ENCODE assay signal across 27 mouse cellular contexts in the genomic region with DNA sequence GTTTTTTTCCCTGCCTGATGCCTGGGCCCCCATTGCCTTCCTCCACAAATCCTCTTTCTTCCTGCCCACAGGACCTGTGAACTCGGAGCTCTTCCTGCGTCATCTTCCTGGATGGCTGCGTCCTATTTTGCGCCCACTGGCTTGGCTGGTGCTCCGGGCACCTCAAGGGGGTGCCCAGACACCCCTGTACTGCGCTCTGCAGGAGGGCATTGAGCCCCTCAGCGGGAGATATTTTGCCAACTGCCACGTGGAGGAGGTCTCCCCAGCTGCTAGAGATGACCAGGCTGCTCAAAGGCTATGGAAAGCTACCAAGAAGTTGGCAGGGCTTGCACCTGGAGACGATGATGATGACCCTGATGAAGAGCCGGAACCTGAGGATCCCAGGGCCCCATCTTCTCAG. TPM values are rescaled to one million over a fixed set of nuclear protein-coding genes. Genes with fewer than 3 reads are reported as not detected.
DNase-seq lines count a peak whose midpoint lies in the region; ATAC-seq and TF ChIP-seq lines count a peak whose summit lies in the region.
"Had no signal": no experiment of that assay in that cellular context is flagged by ENCODE, and none has a peak within 500 bp of the region (broad histone marks: within the 10 kb centered on the region; RNA-seq: fewer than 3 reads in every experiment).

No protein-coding gene starts in this region.

- H3K4me1 ChIP-seq in heart, embryonic 12.5 days (replicated peaks) = peaks cover 37% of the 10 kb centered on the region
- peaks cover 16 to 17% of the 10 kb centered on the region in 2 experiments for H3K4me1 ChIP-seq in liver, embryonic 14.5 days (replicated peaks; ENCODE audit: control insufficient read depth in 2 of 2, insufficient read depth in 2 of 2, low read length in 1 of 2)
- peaks cover 33% of the 10 kb centered on the region for H3K4me1 ChIP-seq in liver, embryonic 11.5 days (replicated peaks; ENCODE audit: control insufficient read depth, insufficient read depth, low read length)
- peaks cover 38% of the 10 kb centered on the region for H3K4me1 ChIP-seq in embryonic facial prominence, embryonic 15.5 days

- no peak overlapping the region for H3K4me2 ChIP-seq in heart, embryonic 12.5 days
- H3K4me2 ChIP-seq in liver, embryonic 14.5 days (ENCODE audit: low read depth) = peak overlapping the region; percentile 78
- H3K4me2 ChIP-seq in liver, embryonic 11.5 days = no peak overlapping the region
- H3K4me2 ChIP-seq in embryonic facial prominence, embryonic 15.5 days (replicated peaks) = no peak overlapping the region
- no peak overlapping the region for H3K4me2 ChIP-seq in myocyte (ENCODE audit: low read depth)

- ATAC-seq in heart, embryonic 12.5 days (ENCODE audit: insufficient number of reproducible peaks, low FRiP score) = no peak
- ATAC-seq in liver, embryonic 14.5 days (ENCODE audit: insufficient read depth) = no peak
- ATAC-seq in liver, embryonic 11.5 days (replicated peaks; ENCODE audit: low FRiP score) = no peak
- ATAC-seq in embryonic facial prominence, embryonic 15.5 days (ENCODE audit: insufficient number of reproducible peaks, low FRiP score, low TSS enrichment, low read depth) = no peak
- ATAC-seq: hindbrain, embryonic 16.5 days; intestine, embryonic 15.5 days had no signal

- H3K9ac ChIP-seq in heart, embryonic 12.5 days = 0 out of 2 replicates have a peak overlapping the region, but pooled peaks have one; percentile 27
- H3K9ac ChIP-seq in liver, embryonic 14.5 days (replicated peaks) = no peak overlapping the region
- no peak overlapping the region for H3K9ac ChIP-seq in liver, embryonic 11.5 days (ENCODE audit: low read depth, low read length)
- 0 out of 2 replicates have a peak overlapping the region, but pooled peaks have one; percentile 81 for H3K9ac ChIP-seq in embryonic facial prominence, embryonic 15.5 days

- H3K9me3 ChIP-seq in heart, embryonic 12.5 days (replicated peaks) = no peaks in the 10 kb centered on the region
- no peaks in the 10 kb centered on the region for H3K9me3 ChIP-seq in liver, embryonic 14.5 days (ENCODE audit: control insufficient read depth, low read length)
- H3K9me3 ChIP-seq in liver, embryonic 11.5 days (ENCODE audit: control insufficient read depth, low read length) = no peaks in the 10 kb centered on the region
- H3K9me3 ChIP-seq in embryonic facial prominence, embryonic 15.5 days (replicated peaks) = no peaks in the 10 kb centered on the region
- H3K9me3 ChIP-seq: forebrain, embryonic 13.5 days; intestine, embryonic 15.5 days; limb, embryonic 15.5 days; lung, embryonic 15.5 days; megakaryocyte, embryonic 14.5 days; midbrain, embryonic 15.5 days had no signal

- WGBS in heart, embryonic 12.5 days = 72% methylated on average over 10 of the region's 10 CpGs
- 83% methylated on average over 10 of the region's 10 CpGs for WGBS in liver, embryonic 14.5 days (ENCODE audit: insufficient replicate concordance)
- WGBS in liver, embryonic 11.5 days = 86% methylated on average over 10 of the region's 10 CpGs
- WGBS in embryonic facial prominence, embryonic 15.5 days = 74% methylated on average over 10 of the region's 10 CpGs

- H3K4me3 ChIP-seq in heart, embryonic 12.5 days = no peak overlapping the region
- H3K4me3 ChIP-seq in liver, embryonic 14.5 days (ENCODE audit: insufficient read depth in 1 of 2, low read depth in 2 of 2, low read length in 2 of 2) = peak overlapping the region in 1 of 2 experiments; percentile 67; a peak in 1 of 4 replicates
- no peak overlapping the region for H3K4me3 ChIP-seq in liver, embryonic 11.5 days (ENCODE audit: low read depth, low read length)
- no peak overlapping the region for H3K4me3 ChIP-seq in embryonic facial prominence, embryonic 15.5 days (replicated peaks)
- H3K4me3 ChIP-seq in myocyte = peak overlapping the region; percentile 69

- no peaks in the 10 kb centered on the region for H3K27me3 ChIP-seq in heart, embryonic 12.5 days (replicated peaks)
- H3K27me3 ChIP-seq in liver, embryonic 14.5 days (ENCODE audit: control insufficient read depth, insufficient read depth, low read length) = no peaks in the 10 kb centered on the region
- H3K27me3 ChIP-seq in liver, embryonic 11.5 days (replicated peaks; ENCODE audit: control insufficient read depth, insufficient read depth, low read length) = no peaks in the 10 kb centered on the region
- H3K27me3 ChIP-seq in embryonic facial prominence, embryonic 15.5 days = no peaks in the 10 kb centered on the region
- H3K27me3 ChIP-seq in myocyte (ENCODE audit: control insufficient read depth, insufficient read depth, insufficient read length) = no peaks in the 10 kb centered on the region
- H3K27me3 ChIP-seq: forebrain, embryonic 13.5 days; intestine, embryonic 15.5 days; limb, embryonic 15.5 days; lung, embryonic 15.5 days; midbrain, embryonic 15.5 days had no signal

- intact Hi-C loops in heart, postnatal 25 days (cut with DNase I) = no loop called here

- no peak for TF ChIP-seq EP300 in liver, embryonic 14.5 days (IDR thresholded peaks at IDR 0.05; ENCODE audit: low read depth)

- no peak for TF ChIP-seq CTCF in liver, embryonic 14.5 days (IDR thresholded peaks at IDR 0.05; ENCODE audit: low read depth)

- no peak for DNase-seq in heart, postnatal 25 days (ENCODE audit: low spot score)
- DNase-seq in liver, embryonic 14.5 days (ENCODE audit: low read depth in 3 of 3, low spot score in 3 of 3) = no peak
- DNase-seq in liver, embryonic 11.5 days (ENCODE audit: low spot score) = no peak
- DNase-seq in gastrocnemius, adult 8-10 months (ENCODE audit: low spot score in 2 of 2) = no peak
- DNase-seq: adrenal gland, adult 2 months; cerebellum, adult 18-20 months; cerebellum, postnatal 36 days; embryo, embryonic 11 days; gastrocnemius, adult 2 months; heart, postnatal 10 days; kidney, postnatal 36 days; layer of hippocampus, postnatal 36 days; lung, postnatal 36 days; right cerebral cortex, adult 18-20 months; right cerebral cortex, postnatal 4 days; thymus, adult 18-20 months; thymus, postnatal 4 days had no signal

- TF ChIP-seq POLR2A in myocyte (IDR thresholded peaks at IDR 0.05; ENCODE audit: insufficient read length, low read depth) = no peak

- H3K27ac ChIP-seq in heart, embryonic 12.5 days (ENCODE audit: poor library complexity, severe bottlenecking) = no peak overlapping the region
- no peak overlapping the region for H3K27ac ChIP-seq in liver, embryonic 14.5 days
- H3K27ac ChIP-seq in liver, embryonic 11.5 days (ENCODE audit: low read depth, low read length) = no peak overlapping the region
- H3K27ac ChIP-seq in embryonic facial prominence, embryonic 15.5 days (replicated peaks) = no peak overlapping the region
- H3K27ac ChIP-seq: intestine, embryonic 15.5 days had no signal

- H3ac ChIP-seq in myocyte (ENCODE audit: control insufficient read depth, insufficient read length) = no peak overlapping the region

- peaks cover 34% of the 10 kb centered on the region for H3K36me3 ChIP-seq in heart, embryonic 12.5 days
- H3K36me3 ChIP-seq in liver, embryonic 14.5 days (replicated peaks; ENCODE audit: control insufficient read depth, insufficient read depth, low read depth) = peaks cover 20% of the 10 kb centered on the region
- H3K36me3 ChIP-seq in liver, embryonic 11.5 days (ENCODE audit: control insufficient read depth, insufficient read depth, low read length) = peaks cover 5% of the 10 kb centered on the region; the same call in 1 of the 2 replicates
- peaks cover 15% of the 10 kb centered on the region for H3K36me3 ChIP-seq in embryonic facial prominence, embryonic 15.5 days
- H3K36me3 ChIP-seq in myocyte (ENCODE audit: control insufficient read depth, insufficient read depth) = no peaks in the 10 kb centered on the region

- H3K79me2 ChIP-seq in myocyte (ENCODE audit: control insufficient read depth, insufficient read depth) = peaks cover 15% of the 10 kb centered on the region

RNA-seq across cellular contexts. Expression of a gene that starts 0.9 kb away (rescaled TPM):
- polyA plus RNA-seq in heart, embryonic 12.5 days (2016; fragmentation: Nextera tagmentation; extraction: Ambion mirVana) = 71.7 and 73.4 TPM in 2 replicates
- 10 to 100 TPM; 59.3 to 61.2 TPM for total RNA-seq in heart, postnatal 25 days (2021)
- polyA plus RNA-seq in liver, embryonic 14.5 days (2012; rRNA removed) = 17.9 and 18.3 TPM in 2 replicates
- polyA plus RNA-seq in liver, embryonic 14.5 days (2014; fragmentation: Nextera tagmentation; extraction: Ambion mirVana) = 16.7 and 20.4 TPM in 2 replicates
- polyA plus RNA-seq in liver, embryonic 11.5 days (2014; fragmentation: Nextera tagmentation; extraction: Ambion mirVana) = 44.8 TPM in 2 replicates
- polyA plus RNA-seq in embryonic facial prominence, embryonic 15.5 days (2015; fragmentation: Nextera tagmentation; extraction: Ambion mirVana) = 65.5 and 65.7 TPM in 2 replicates
- 78.8 TPM for polyA plus RNA-seq in myocyte (2012; fragmentation: generic; extraction: Trizol)
- total RNA-seq in gastrocnemius, adult 8-10 months (2022) = 10 to 100 TPM; 43.7 to 49.7 (median 48.6) TPM

RNA-seq across cellular contexts. Expression of a gene that starts 4.7 kb away (rescaled TPM):
- polyA plus RNA-seq in heart, embryonic 12.5 days (2016; fragmentation: Nextera tagmentation; extraction: Ambion mirVana) = 15.3 and 15.8 TPM in 2 replicates
- total RNA-seq in heart, postnatal 25 days (2021) = 1 to 10 TPM; 3.2 to 4.4 TPM
- 8.6 and 9.4 TPM in 2 replicates for polyA plus RNA-seq in liver, embryonic 14.5 days (2012; rRNA removed)
- polyA plus RNA-seq in liver, embryonic 14.5 days (2014; fragmentation: Nextera tagmentation; extraction: Ambion mirVana) = 17.3 and 17.8 TPM in 2 replicates
- 23.8 and 24.9 TPM in 2 replicates for polyA plus RNA-seq in liver, embryonic 11.5 days (2014; fragmentation: Nextera tagmentation; extraction: Ambion mirVana)
- 18.5 and 19.7 TPM in 2 replicates for polyA plus RNA-seq in embryonic facial prominence, embryonic 15.5 days (2015; fragmentation: Nextera tagmentation; extraction: Ambion mirVana)
- 10.0 TPM for polyA plus RNA-seq in myocyte (2012; fragmentation: generic; extraction: Trizol)
- under 1 TPM; 0.63 to 0.99 (median 0.79) TPM for total RNA-seq in gastrocnemius, adult 8-10 months (2022)

RNA-seq across cellular contexts. Expression of a gene that starts 43.4 kb away (rescaled TPM):
- 22.6 and 23.7 TPM in 2 replicates for polyA plus RNA-seq in heart, embryonic 12.5 days (2016; fragmentation: Nextera tagmentation; extraction: Ambion mirVana)
- 10 to 100 TPM; 25.7 to 27.6 TPM for total RNA-seq in heart, postnatal 25 days (2021)
- 9.8 and 10.2 TPM in 2 replicates for polyA plus RNA-seq in liver, embryonic 14.5 days (2012; rRNA removed)
- 14.9 and 16.6 TPM in 2 replicates for polyA plus RNA-seq in liver, embryonic 14.5 days (2014; fragmentation: Nextera tagmentation; extraction: Ambion mirVana)
- 39.0 and 40.8 TPM in 2 replicates for polyA plus RNA-seq in liver, embryonic 11.5 days (2014; fragmentation: Nextera tagmentation; extraction: Ambion mirVana)
- 33.3 and 33.6 TPM in 2 replicates for polyA plus RNA-seq in embryonic facial prominence, embryonic 15.5 days (2015; fragmentation: Nextera tagmentation; extraction: Ambion mirVana)
- polyA plus RNA-seq in myocyte (2012; fragmentation: generic; extraction: Trizol) = 24.6 TPM
- 10 to 100 TPM; 20.5 to 22.9 (median 22.6) TPM for total RNA-seq in gastrocnemius, adult 8-10 months (2022)

RNA-seq across cellular contexts. Expression of a gene that starts 54.2 kb away (rescaled TPM):
- 17.0 and 17.7 TPM in 2 replicates for polyA plus RNA-seq in heart, embryonic 12.5 days (2016; fragmentation: Nextera tagmentation; extraction: Ambion mirVana)
- total RNA-seq in heart, postnatal 25 days (2021) = 10 to 100 TPM; 23.7 to 28.6 TPM
- 19.0 and 19.2 TPM in 2 replicates for polyA plus RNA-seq in liver, embryonic 14.5 days (2012; rRNA removed)
- polyA plus RNA-seq in liver, embryonic 14.5 days (2014; fragmentation: Nextera tagmentation; extraction: Ambion mirVana) = 4.3 and 5.7 TPM in 2 replicates
- polyA plus RNA-seq in liver, embryonic 11.5 days (2014; fragmentation: Nextera tagmentation; extraction: Ambion mirVana) = 17.0 and 18.6 TPM in 2 replicates
- 16.8 and 18.4 TPM in 2 replicates for polyA plus RNA-seq in embryonic facial prominence, embryonic 15.5 days (2015; fragmentation: Nextera tagmentation; extraction: Ambion mirVana)
- 22.2 TPM for polyA plus RNA-seq in myocyte (2012; fragmentation: generic; extraction: Trizol)
- 10 to 100 TPM; 13.1 to 15.1 (median 13.8) TPM for total RNA-seq in gastrocnemius, adult 8-10 months (2022)

RNA-seq across cellular contexts. Expression of a gene that starts 57.7 kb away (rescaled TPM):
- polyA plus RNA-seq in heart, embryonic 12.5 days (2016; fragmentation: Nextera tagmentation; extraction: Ambion mirVana) = 22.6 and 23.3 TPM in 2 replicates
- 10 to 100 TPM; 10.8 to 12.3 TPM for total RNA-seq in heart, postnatal 25 days (2021)
- 2.5 and 3.1 TPM in 2 replicates for polyA plus RNA-seq in liver, embryonic 14.5 days (2012; rRNA removed)
- 3.8 and 4.1 TPM in 2 replicates for polyA plus RNA-seq in liver, embryonic 14.5 days (2014; fragmentation: Nextera tagmentation; extraction: Ambion mirVana)
- polyA plus RNA-seq in liver, embryonic 11.5 days (2014; fragmentation: Nextera tagmentation; extraction: Ambion mirVana) = 13.9 and 17.3 TPM in 2 replicates
- polyA plus RNA-seq in embryonic facial prominence, embryonic 15.5 days (2015; fragmentation: Nextera tagmentation; extraction: Ambion mirVana) = 14.4 and 17.3 TPM in 2 replicates
- 16.1 TPM for polyA plus RNA-seq in myocyte (2012; fragmentation: generic; extraction: Trizol)
- 1 to 10 TPM; 5.6 to 7.8 (median 7.3) TPM for total RNA-seq in gastrocnemius, adult 8-10 months (2022)

Comparison
In these comparisons a context has a peak if more than half of its experiments do, and no peak if none do; other contexts are left out.
1. H3K9ac ChIP-seq: peak in heart, embryonic 12.5 days (single experiment) and embryonic facial prominence, embryonic 15.5 days (single experiment); none in liver, embryonic 14.5 days (single experiment) and liver, embryonic 11.5 days (single experiment).